Mouse (Mus musculus) bone marrow, adult 2 months (tissue): Measurements from ENCODE around the gene Retreg1.

Experiments
- CTCF ChIP-seq: fragments of 200-500 bp; IDR thresholded peaks from 2 replicates; pipeline ENCODE4 v1.5.1; 2011; ENCODE audit warnings: low read length, control low read depth; ENCODE audit not compliant: control insufficient read depth, insufficient read depth
- POLR2A ChIP-seq: fragments of 200-500 bp; IDR thresholded peaks from 2 replicates; pipeline ENCODE4 v1.6.1; 2011; ENCODE audit warnings: low read depth, mild to moderate bottlenecking, control low read depth, low read length, borderline replicate concordance; ENCODE audit not compliant: control insufficient read depth

- TF ChIP-seq CTCF (no peak), POLR2A (no peak)
Observed at GRCm38 (mm10) chr15:25869129-25869528, 26.1 kb downstream of the Retreg1 start.
